In genomic region chr16:22795497-22795896, GRCm38 (mm10) we compare ENCODE assay signal across 10 mouse cellular contexts. TPM values are rescaled to one million over a fixed set of nuclear protein-coding genes. Genes with fewer than 3 reads are reported as not detected.
DNase-seq lines count a peak whose midpoint lies in the region; ATAC-seq lines count a peak whose summit lies in the region.
"Had no signal": no experiment of that assay in that cellular context is flagged by ENCODE, and none has a peak within 500 bp of the region (broad histone marks: within the 10 kb centered on the region; RNA-seq: fewer than 3 reads in every experiment).

No protein-coding gene starts in this region.

- H3K27me3 ChIP-seq in hindbrain, embryonic 10.5 days (ENCODE audit: insufficient read depth, poor library complexity, severe bottlenecking): peaks cover 70% of the 10 kb centered on the region
- H3K27me3 ChIP-seq in hindbrain, embryonic 12.5 days: peaks cover 65% of the 10 kb centered on the region
- H3K27me3 ChIP-seq in embryonic facial prominence, embryonic 11.5 days (ENCODE audit: control insufficient read depth, insufficient read depth, low read length): no peaks in the 10 kb centered on the region
- H3K27me3 ChIP-seq in forebrain, embryonic 12.5 days: peaks cover 72% of the 10 kb centered on the region
- H3K27me3 ChIP-seq: liver, embryonic 13.5 days had no signal

- DNase-seq in hindbrain, embryonic 10.5 days (ENCODE audit: low spot score): peak; percentile 41
- peak; percentile 42 for DNase-seq in 3T3-L1 (ENCODE audit: low read depth, low spot score)
- peak; percentile 51 for DNase-seq in NIH3T3 (ENCODE audit: low read depth)
- peak; percentile 17 for DNase-seq in embryonic facial prominence, embryonic 11.5 days (ENCODE audit: low spot score)
- DNase-seq in right cerebral cortex, postnatal 14 days: no peak
- DNase-seq: liver, embryonic 13.5 days had no signal

- WGBS in hindbrain, embryonic 10.5 days: 58% methylated on average over 3 of the region's 3 CpGs
- WGBS in hindbrain, embryonic 12.5 days: 54% methylated on average over 3 of the region's 3 CpGs
- 74% methylated on average over 3 of the region's 3 CpGs for WGBS in embryonic facial prominence, embryonic 11.5 days
- WGBS in forebrain, embryonic 12.5 days: 52% methylated on average over 3 of the region's 3 CpGs

- H3K27ac ChIP-seq in hindbrain, embryonic 10.5 days: no peak overlapping the region
- no peak overlapping the region for H3K27ac ChIP-seq in hindbrain, embryonic 12.5 days
- no peak overlapping the region for H3K27ac ChIP-seq in embryonic facial prominence, embryonic 11.5 days (replicated peaks; ENCODE audit: low read depth, low read length)
- no peak overlapping the region for H3K27ac ChIP-seq in forebrain, embryonic 12.5 days
- H3K27ac ChIP-seq: hindbrain, embryonic 13.5 days; liver, embryonic 13.5 days had no signal

- H3K4me2 ChIP-seq in hindbrain, embryonic 12.5 days (replicated peaks): no peak overlapping the region
- no peak overlapping the region for H3K4me2 ChIP-seq in embryonic facial prominence, embryonic 11.5 days (ENCODE audit: low read depth, low read length)
- no peak overlapping the region for H3K4me2 ChIP-seq in forebrain, embryonic 12.5 days
- H3K4me2 ChIP-seq: hindbrain, embryonic 13.5 days; liver, embryonic 13.5 days had no signal

- ATAC-seq in hindbrain, embryonic 12.5 days (ENCODE audit: low FRiP score): no peak
- no peak for ATAC-seq in embryonic facial prominence, embryonic 11.5 days (replicated peaks; ENCODE audit: insufficient number of reproducible peaks, low FRiP score, low TSS enrichment, low read depth)
- no peak for ATAC-seq in forebrain, embryonic 12.5 days (ENCODE audit: low FRiP score)

- H3K9me3 ChIP-seq in hindbrain, embryonic 10.5 days: no peaks in the 10 kb centered on the region
- H3K9me3 ChIP-seq in hindbrain, embryonic 12.5 days (replicated peaks): no peaks in the 10 kb centered on the region
- H3K9me3 ChIP-seq in embryonic facial prominence, embryonic 11.5 days (replicated peaks; ENCODE audit: control insufficient read depth, low read length): no peaks in the 10 kb centered on the region
- H3K9me3 ChIP-seq in forebrain, embryonic 12.5 days: no peaks in the 10 kb centered on the region
- H3K9me3 ChIP-seq: hindbrain, embryonic 13.5 days; liver, embryonic 13.5 days had no signal

- no peaks in the 10 kb centered on the region for H3K36me3 ChIP-seq in hindbrain, embryonic 10.5 days
- H3K36me3 ChIP-seq in hindbrain, embryonic 12.5 days: no peaks in the 10 kb centered on the region
- no peaks in the 10 kb centered on the region for H3K36me3 ChIP-seq in embryonic facial prominence, embryonic 11.5 days (replicated peaks; ENCODE audit: control insufficient read depth, insufficient read depth, low read depth, low read length)
- no peaks in the 10 kb centered on the region for H3K36me3 ChIP-seq in forebrain, embryonic 12.5 days (replicated peaks)
- H3K36me3 ChIP-seq: hindbrain, embryonic 13.5 days; liver, embryonic 13.5 days had no signal

- peaks cover 34% of the 10 kb centered on the region for H3K4me1 ChIP-seq in hindbrain, embryonic 10.5 days (replicated peaks)
- H3K4me1 ChIP-seq in hindbrain, embryonic 12.5 days: peaks cover 8% of the 10 kb centered on the region
- no peaks in the 10 kb centered on the region for H3K4me1 ChIP-seq in embryonic facial prominence, embryonic 11.5 days (ENCODE audit: control insufficient read depth, insufficient read depth, low read length)
- peaks cover 17% of the 10 kb centered on the region for H3K4me1 ChIP-seq in forebrain, embryonic 12.5 days
- H3K4me1 ChIP-seq: liver, embryonic 13.5 days had no signal

- no peak overlapping the region for H3K4me3 ChIP-seq in hindbrain, embryonic 10.5 days
- no peak overlapping the region for H3K4me3 ChIP-seq in hindbrain, embryonic 12.5 days
- H3K4me3 ChIP-seq in embryonic facial prominence, embryonic 11.5 days (ENCODE audit: low read depth, low read length): no peak overlapping the region
- no peak overlapping the region for H3K4me3 ChIP-seq in forebrain, embryonic 12.5 days (replicated peaks)
- H3K4me3 ChIP-seq: hindbrain, embryonic 13.5 days; liver, embryonic 13.5 days had no signal

- H3K9ac ChIP-seq in hindbrain, embryonic 12.5 days: no peak overlapping the region
- no peak overlapping the region for H3K9ac ChIP-seq in embryonic facial prominence, embryonic 11.5 days (replicated peaks; ENCODE audit: low read length)
- no peak overlapping the region for H3K9ac ChIP-seq in forebrain, embryonic 12.5 days
- H3K9ac ChIP-seq: hindbrain, embryonic 13.5 days; liver, embryonic 13.5 days had no signal

RNA-seq across cellular contexts. Expression of gene Crygs, which starts 15.9 kb away (rescaled TPM):
- 0.84 TPM in 1 of 2 replicates, not detected in the other for polyA plus RNA-seq in hindbrain, embryonic 10.5 days (2016; fragmentation: Nextera tagmentation; extraction: Ambion mirVana)
- polyA plus RNA-seq in hindbrain, embryonic 12.5 days (2016; fragmentation: Nextera tagmentation; extraction: Ambion mirVana): not detected in 2 replicates
- polyA plus RNA-seq in embryonic facial prominence, embryonic 11.5 days (2014; fragmentation: Nextera tagmentation; extraction: Ambion mirVana): 0.25 and 1.2 TPM in 2 replicates
- polyA plus RNA-seq in forebrain, embryonic 12.5 days (2016; fragmentation: Nextera tagmentation; extraction: Ambion mirVana): not detected in 2 replicates
- polyA plus RNA-seq: hindbrain, embryonic 13.5 days; neural tube, embryonic 14.5 days had no signal
